Mouse (Mus musculus) testis, postnatal 10 days (tissue): Measurements from ENCODE around the gene Il3ra.

Source experiments
- DNase-seq: peaks from one replicate; pipeline ENCODE4 v3.0.0; 2021; ENCODE audit warnings: low spot score

Il3ra gene

GRCm38 (mm10) chr14:14354511-14355359 is 8.7 kb downstream of the Il3ra start:
- DNase-seq = peak; percentile 38

- DNase-seq = peak; percentile 39
Measured at GRCm38 (mm10) chr14:14355360-14355646, 9.2 kb downstream of the Il3ra start.

- DNase-seq = no peak
Measured at GRCm38 (mm10) chr14:14395535-14395934, 49.5 kb downstream of the Il3ra start.

GRCm38 (mm10) chr14:14400998-14401397 is 54.9 kb downstream of the Il3ra start, which contains the start of gene Olfr721-ps1:
TSS of gene Olfr721-ps1 (plus strand) at chr14:14401298.
- no peak for DNase-seq
